Mouse (Mus musculus) layer of hippocampus, adult 18-20 months (tissue): ENCODE measurements around the gene Ndrg3. TPM values are rescaled to one million over a fixed set of nuclear protein-coding genes. Genes with fewer than 3 reads are reported as not detected.

ENCODE experiments used
- DNase-seq, 2 experiments: peaks; one replicate each; pipeline ENCODE4 v3.0.0; 2022; ENCODE audit warnings: low spot score in 2 of 2
- total RNA-seq, 2 experiments: library from RNA; stranded (reverse); gene quantifications; 2 replicates each; pipeline ENCODE4 v1.2.3; 2021

Gene Ndrg3
- total RNA-seq, 2 experiments from 2014 or later = 416 to 432 TPM

DNA sequence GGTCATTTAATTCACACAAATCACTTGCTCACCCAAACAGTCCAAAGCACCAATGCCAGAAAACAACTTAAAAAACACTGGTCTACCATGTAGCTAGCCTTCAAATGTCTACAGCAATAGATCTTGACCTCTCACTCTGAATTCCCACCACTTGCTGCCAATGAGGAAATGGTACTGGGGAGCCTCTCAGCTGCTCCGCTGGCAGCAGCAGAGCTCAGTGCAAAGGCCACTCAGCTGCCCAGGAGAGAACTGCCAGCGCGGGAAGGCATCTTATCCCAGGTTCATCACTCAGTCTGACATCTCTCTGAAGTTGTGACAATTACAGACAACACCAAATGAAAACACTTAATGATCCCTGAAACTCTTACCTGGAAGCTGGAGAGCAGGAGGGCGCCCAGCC is 10.5 kb upstream of the Ndrg3 start:
- DNase-seq = no peak

GRCm38 (mm10) chr2:156998263-156998662 is 6.4 kb upstream of the Ndrg3 start:
- DNase-seq = no peak

DNA sequence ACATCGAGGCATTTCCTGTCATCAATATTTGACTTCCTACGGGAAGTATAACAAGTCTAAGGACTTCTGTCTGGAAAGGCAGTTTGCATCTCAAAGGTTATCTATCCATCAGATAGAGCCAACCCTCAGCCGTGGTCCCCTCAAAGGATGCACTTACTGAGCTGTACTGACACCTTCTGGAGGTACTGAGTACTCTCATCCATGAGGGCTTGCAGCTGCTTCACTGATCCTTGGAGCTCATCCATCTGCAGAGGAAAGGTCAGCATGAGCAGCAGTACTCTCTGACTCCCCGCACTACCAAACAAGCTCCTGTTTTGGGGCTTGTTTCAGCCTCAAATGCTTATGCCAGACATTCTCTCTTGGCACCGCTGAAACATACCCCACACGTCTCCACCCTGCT is 4.7 kb upstream of the Ndrg3 start:
- DNase-seq = peak in 1 of 2 experiments; percentile 70

DNA sequence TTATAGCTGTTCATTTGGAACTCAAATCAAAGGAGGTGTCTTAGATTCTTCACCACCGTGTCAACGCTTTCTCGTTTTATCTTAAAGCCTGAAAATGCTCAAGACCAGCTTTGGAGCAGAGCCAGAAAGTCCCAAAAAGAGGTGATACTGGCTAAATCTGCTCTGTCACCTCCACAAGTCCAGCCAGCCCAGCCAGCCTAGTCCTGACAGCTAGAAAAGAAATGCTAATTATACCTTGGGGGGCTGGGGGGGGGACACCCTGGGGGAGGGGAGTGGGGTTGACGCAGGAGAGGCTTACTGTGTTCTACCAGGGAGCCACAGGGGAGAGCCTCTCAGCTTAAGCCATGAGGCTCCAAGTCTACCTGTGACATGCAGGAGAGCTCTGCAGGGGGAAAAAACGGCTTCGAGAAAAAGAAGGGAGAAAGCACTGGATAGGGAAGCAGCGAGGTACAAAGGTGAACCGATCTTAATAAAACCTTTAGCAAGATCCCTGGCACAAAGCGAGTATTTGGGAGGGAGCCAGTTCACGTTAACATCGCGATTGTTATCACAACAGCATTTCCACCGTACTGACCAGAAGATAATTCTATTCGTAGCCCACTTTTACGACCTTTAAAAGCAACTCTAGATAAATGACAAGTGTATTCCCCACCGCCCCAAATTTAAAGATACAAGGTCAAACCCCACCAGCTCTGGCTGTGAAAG is 977 bp downstream of the Ndrg3 start:
- DNase-seq = no peak

- no peak for DNase-seq
These were observed 4.5 kb downstream of the Ndrg3 start for GRCm38 (mm10) chr2:156987316-156987715.

DNA sequence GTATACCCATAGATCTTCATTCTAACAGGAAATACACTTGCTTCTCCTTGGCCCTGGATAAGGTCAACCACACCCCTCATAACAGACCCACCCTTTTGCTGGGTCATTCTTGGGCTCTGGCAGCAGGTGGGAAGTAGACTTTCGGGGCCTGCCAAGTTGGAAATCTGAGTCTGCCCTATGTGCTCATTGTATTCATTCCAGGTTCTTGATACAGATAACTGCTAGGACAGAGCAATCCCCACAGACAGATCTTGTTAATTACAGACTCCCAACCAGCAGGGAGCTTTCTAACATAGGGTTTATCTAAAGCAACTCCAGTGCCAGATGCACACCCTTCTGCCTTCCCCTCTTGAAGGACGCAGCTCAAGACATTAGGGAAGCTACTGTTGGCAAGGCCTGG is 9.0 kb downstream of the Ndrg3 start:
- DNase-seq = peak in 1 of 2 experiments; percentile 45

- no peak for DNase-seq
These were observed 10.6 kb downstream of the Ndrg3 start for GRCm38 (mm10) chr2:156981291-156981690.

DNA sequence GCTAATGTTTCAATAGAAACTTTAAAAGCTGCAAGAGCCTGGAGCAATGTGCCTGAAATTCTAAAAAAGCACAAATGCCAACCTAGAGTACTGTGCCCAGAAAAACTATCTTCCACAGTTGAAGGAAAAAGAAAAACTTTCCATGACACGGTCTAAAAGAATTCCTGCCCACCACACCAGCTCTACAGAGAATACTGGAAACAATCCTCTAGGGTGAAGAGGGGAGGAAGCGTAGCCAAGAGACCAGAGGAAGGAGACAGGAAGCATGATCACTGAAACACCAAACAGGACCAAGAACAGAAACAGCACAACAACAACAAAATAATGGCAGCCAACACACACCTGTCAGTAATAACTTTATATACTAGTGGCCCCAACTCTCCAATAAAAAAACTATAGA is 11.8 kb downstream of the Ndrg3 start:
- no peak for DNase-seq

GRCm38 (mm10) chr2:156976711-156977110 is 15.1 kb downstream of the Ndrg3 start:
- no peak for DNase-seq

- no peak for DNase-seq
These were observed 16.9 kb downstream of the Ndrg3 start for GRCm38 (mm10) chr2:156974967-156975366.

GRCm38 (mm10) chr2:156973316-156974100 is 18.3 kb downstream of the Ndrg3 start:
- peak in 1 of 2 experiments; percentile 39 for DNase-seq

- DNase-seq = no peak
These were observed 21.6 kb downstream of the Ndrg3 start for GRCm38 (mm10) chr2:156970253-156970652.

GRCm38 (mm10) chr2:156968501-156968900 is 23.4 kb downstream of the Ndrg3 start:
- no peak for DNase-seq

- no peak for DNase-seq
These were observed 24.5 kb downstream of the Ndrg3 start for GRCm38 (mm10) chr2:156967388-156967787.

GRCm38 (mm10) chr2:156963891-156964290 is 28.0 kb downstream of the Ndrg3 start:
- DNase-seq = no peak

DNA sequence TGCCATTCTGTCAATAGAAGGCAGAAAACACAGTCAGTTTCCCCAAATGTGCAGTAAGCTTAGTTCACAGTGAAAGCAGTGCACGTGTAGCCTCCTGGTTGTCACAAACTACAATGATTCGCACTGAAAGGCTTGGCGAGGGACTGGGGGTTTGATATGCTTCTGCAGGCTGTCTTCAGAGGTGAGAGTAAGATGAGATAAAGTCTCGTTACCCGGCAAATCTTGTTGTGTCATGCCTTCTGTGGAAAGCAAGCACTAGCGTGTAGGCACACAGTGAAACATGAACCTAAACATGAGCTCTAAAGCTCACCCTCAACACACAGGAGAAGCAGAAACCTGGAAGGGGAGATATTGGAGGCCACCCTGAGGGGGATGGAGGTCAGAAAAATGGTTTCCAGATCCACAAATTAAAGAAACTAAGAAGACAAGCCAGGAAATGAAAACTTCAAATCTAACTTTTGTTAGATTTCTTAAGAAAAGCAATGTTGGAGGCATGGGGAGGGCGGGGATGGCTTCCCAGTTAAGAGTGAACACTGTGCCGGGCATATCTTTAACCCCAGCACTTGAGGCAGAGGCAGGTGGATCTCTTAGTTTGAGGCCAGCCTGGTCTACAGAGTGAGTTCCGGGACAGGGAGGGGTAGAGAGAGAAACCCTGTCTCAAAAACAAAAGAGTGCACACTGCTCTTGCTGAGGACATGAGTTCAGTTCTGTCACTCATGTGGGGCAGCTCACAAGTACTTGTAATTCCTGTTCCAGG is 33.2 kb downstream of the Ndrg3 start:
- DNase-seq = no peak

DNA sequence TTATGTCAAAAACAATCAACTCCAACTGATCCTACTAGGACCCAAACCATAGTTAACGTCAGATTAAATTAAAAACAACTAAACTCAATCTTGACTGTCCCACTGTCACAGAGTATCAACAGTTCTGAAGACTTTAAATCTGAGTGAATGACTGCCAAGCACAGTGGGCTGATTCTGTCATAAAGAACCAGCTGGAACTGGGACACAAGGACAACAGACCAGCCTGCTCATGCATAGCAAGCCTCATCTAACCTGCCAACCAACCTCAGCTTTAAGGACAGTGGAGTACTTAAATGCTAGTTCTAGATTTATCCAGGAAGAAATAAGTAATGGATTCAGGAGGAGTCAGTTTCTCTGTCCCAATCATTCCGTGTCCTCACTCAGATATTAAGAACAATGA is 34.8 kb downstream of the Ndrg3 start:
- no peak for DNase-seq

GRCm38 (mm10) chr2:156956306-156956705 is 35.5 kb downstream of the Ndrg3 start:
- no peak for DNase-seq

GRCm38 (mm10) chr2:156954463-156954862 is 37.4 kb downstream of the Ndrg3 start:
- no peak for DNase-seq

GRCm38 (mm10) chr2:156951301-156952094 is 40.4 kb downstream of the Ndrg3 start:
- DNase-seq = no peak

DNA sequence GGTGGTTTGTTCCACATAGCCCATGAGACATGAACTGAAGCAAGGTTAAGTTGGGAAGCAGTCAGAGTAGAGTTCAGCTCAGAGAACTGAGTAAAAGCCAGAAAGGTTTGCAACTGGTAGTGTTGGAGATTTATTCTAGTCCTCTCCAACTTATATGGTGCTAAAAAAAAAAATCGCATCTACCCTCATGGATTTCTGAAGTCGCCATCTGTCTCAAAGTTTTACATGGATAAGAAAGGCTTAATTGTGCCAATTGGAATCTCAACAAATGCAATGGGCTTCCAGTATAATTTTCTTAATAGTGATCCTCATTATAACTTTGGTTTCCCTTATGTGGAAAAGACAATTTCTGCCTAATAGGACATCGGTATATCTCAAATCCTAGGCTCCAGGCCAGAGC is 41.0 kb downstream of the Ndrg3 start:
- no peak for DNase-seq
